Mouse (Mus musculus) kidney, adult 10 weeks (tissue): Measurements from ENCODE around the gene Actn2. TPM values are rescaled to one million over a fixed set of nuclear protein-coding genes. Genes with fewer than 3 reads are reported as not detected.

Experiments used
- polyA plus RNA-seq: library from polyadenylated mRNA; stranded (reverse); fragments of 350-450 nt; fragmentation: Illumina TruSeq; extraction: RNeasy Lipid Tissue Mini Kit (QIAGEN cat#74804); gene quantifications from one replicate; pipeline ENCODE4 v1.2.3, GENCODE M21; 2014; ENCODE audit warnings: low read depth, low replicate concordance

The Actn2 gene
- not detected for polyA plus RNA-seq

DNA sequence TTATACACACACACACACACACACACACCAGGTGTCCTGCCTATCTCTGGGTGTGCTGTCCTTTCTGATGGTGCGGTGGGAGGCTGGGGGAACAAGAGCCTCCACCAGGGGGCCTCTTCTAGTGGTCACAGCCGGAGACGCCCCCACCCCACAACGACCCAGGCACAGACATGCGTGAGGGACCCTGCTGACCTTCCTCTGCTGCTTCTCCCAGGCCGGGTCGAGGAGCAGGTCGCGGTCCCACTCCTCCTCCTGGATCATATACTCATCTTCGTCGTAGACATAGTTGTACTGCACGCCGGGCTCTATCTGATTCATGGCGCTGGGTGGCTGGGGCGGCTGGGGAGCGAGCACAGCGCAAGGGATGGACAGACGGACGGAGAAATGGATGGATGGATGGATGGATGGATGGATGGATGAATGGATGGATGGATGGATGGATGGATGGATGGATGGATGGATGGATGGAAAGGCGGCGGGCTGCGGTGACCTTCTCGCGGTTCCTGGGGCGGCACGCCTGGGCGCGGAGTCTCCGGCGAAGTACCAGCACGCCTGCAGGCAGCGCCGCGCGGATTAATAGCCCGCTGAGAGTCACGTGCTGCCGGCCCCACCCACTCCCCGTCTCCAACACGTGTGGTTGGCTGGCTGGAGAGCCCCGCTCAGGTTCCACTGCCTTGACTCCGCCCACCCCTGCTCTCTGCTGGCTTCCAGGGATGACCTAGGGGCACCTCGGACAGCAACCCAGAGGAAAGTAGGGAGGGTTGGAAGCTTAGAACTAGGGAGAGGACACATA is at the start of gene Actn2:
Actn2 (minus strand) TSS at position 578 of the 793 bp plus-strand sequence.

DNA sequence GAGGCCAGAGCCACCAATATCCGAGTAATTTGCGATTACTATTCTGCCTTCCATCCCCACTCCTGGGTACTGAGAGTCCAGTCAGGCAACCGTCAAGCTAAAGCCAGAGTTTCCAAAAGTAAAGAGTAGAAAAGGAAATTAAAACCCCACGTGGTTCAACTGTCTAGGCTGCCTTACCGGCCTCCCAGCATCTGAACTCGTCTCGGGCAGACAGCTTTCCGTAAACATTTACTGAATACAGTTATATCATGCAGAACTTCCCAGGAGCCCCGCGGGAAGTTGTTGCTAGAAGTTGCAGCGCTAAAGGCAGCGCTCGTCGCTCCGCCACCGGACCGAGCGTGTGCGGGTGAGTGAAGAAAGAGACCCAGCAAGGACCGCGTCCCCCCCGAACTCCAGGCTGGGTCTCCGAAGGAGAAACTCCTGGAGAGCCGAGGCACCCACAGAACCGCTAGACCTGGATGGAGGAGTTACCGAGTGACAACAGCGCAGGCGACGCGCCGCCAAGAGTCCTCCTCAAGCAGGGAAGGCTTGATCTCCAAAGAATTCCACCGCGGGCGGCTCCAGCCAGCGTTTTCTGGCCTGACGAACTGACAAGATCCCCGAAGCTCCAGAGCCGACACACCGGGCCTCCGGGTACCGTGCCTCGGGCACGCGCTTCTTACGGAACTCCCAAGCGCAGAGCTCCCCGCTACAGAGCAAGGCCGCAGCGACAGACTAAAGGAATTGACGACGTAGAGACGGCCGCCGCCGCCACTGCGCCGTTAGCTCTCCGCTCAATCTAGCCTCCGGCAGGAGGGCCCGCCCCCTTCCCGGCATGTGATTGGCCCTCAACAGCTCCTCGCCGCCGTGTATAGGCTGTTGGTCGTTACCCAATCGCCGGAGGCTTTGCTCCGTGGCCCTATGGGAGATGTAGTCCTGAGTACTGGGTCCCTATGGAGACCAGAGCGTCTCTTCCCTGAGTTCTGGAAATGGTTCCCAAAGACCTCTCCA is 82.9 kb downstream of the Actn2 start, which contains the start of gene Mtr:
Mtr (minus strand) TSS at position 723 of the 990 bp plus-strand sequence.

Other genes with a start within 250 kb of the Actn2 start
- gene Ryr2, start 233.8 kb downstream of the Actn2 start, polyA plus RNA-seq: 0.65 TPM
- 21.0 TPM for gene Mtr, start 82.6 kb downstream of the Actn2 start, polyA plus RNA-seq
- 8.8 TPM for gene Heatr1, start 54.3 kb upstream of the Actn2 start, polyA plus RNA-seq
- gene Lgals8, start 124.2 kb upstream of the Actn2 start, polyA plus RNA-seq: 99.5 TPM
- gene Edaradd, start 179.7 kb upstream of the Actn2 start, polyA plus RNA-seq: 0.61 TPM
- 16.7 TPM for gene Ero1lb, start 225.1 kb upstream of the Actn2 start, polyA plus RNA-seq